Mouse (Mus musculus): ENCODE data around the gene Ankrd13b.

GRCm38 (mm10) chr11:77463101-77463445 is 26.4 kb downstream of the Ankrd13b start:
- TF ChIP-seq POLR2A (IDR thresholded peaks at IDR 0.05; ENCODE audit: low read depth, low read length), result no peak
- no peak for TF ChIP-seq CTCF (IDR thresholded peaks at IDR 0.05; ENCODE audit: extremely low read depth, insufficient read depth, insufficient read length, insufficient replicate concordance)

All from spleen, adult 2 months (tissue).